Mouse (Mus musculus) heart, embryonic 13.5 days (tissue): Measurements from ENCODE around the gene Krt36. TPM values are rescaled to one million over a fixed set of nuclear protein-coding genes. Genes with fewer than 3 reads are reported as not detected.
A peak's percentile ranks its signal among the peaks of the same experiment; 100 is the strongest.

Source experiments
- ATAC-seq: fragments of 200-750 bp; cut with Nextera tagmentation; 2 replicates; pipeline ENCODE4 v1.8.0; 2017; ENCODE audit warnings: moderate TSS enrichment; ENCODE audit not compliant: insufficient number of reproducible peaks, low FRiP score, low TSS enrichment; ENCODE audit errors: extremely low read depth
- H3K27ac ChIP-seq: fragments of 300-500 bp; sonication (generic); replicated peaks from 2 replicates; pipeline ENCODE4 v1.5.1; 2015; ENCODE audit warnings: moderate library complexity, mild to moderate bottlenecking, inconsistent platforms
- H3K27me3 ChIP-seq: fragments of 300-500 bp; sonication (generic); replicated peaks from 2 replicates; pipeline ENCODE4 v1.6.1; 2015; ENCODE audit warnings: mild to moderate bottlenecking, inconsistent platforms
- H3K36me3 ChIP-seq: fragments of 300-500 bp; sonication (generic); 2 replicates; pipeline ENCODE4 v1.6.1; 2015; ENCODE audit warnings: mild to moderate bottlenecking, inconsistent platforms
- H3K4me1 ChIP-seq: fragments of 300-500 bp; sonication (generic); 2 replicates; pipeline ENCODE4 v1.6.1; 2015; ENCODE audit warnings: inconsistent platforms
- H3K4me2 ChIP-seq: fragments of 300-500 bp; sonication (generic); 2 replicates; pipeline ENCODE4 v1.6.1; 2015; ENCODE audit warnings: inconsistent platforms, mild to moderate bottlenecking, moderate library complexity
- H3K4me3 ChIP-seq: fragments of 300-500 bp; sonication (generic); 2 replicates; pipeline ENCODE4 v1.5.1; 2015; ENCODE audit warnings: moderate library complexity, mild to moderate bottlenecking, inconsistent platforms
- H3K9ac ChIP-seq: fragments of 300-500 bp; sonication (generic); 2 replicates; pipeline ENCODE4 v1.6.1; 2015; ENCODE audit warnings: inconsistent platforms, mild to moderate bottlenecking, moderate library complexity
- H3K9me3 ChIP-seq: fragments of 300-500 bp; sonication (generic); 2 replicates; pipeline ENCODE4 v1.6.1; 2016; ENCODE audit warnings: inconsistent platforms
- WGBS: fragments of 180-500 bp; shearing (Covaris S2); methylation state at CpG from one replicate; pipeline ENCODE4 v1.1.7; 2015; ENCODE audit warnings: mixed read lengths; 5-methylcytosine and 5-hydroxymethylcytosine counted together
- polyA plus RNA-seq: library from polyadenylated mRNA; unstranded; fragments of >200 nt; fragmentation: Nextera tagmentation; extraction: Ambion mirVana; gene quantifications from 2 replicates; pipeline ENCODE4 v1.2.1, GENCODE M21; 2015

Krt36 gene
- polyA plus RNA-seq, 1 experiment from 2014 or later: not detected

- Histone ChIP-seq H3K4me3 (no peak overlapping the region), H3K36me3 (no peaks in the 10 kb centered on the region), H3K4me2 (no peak overlapping the region), H3K27me3 (no peaks in the 10 kb centered on the region), H3K4me1 (peaks cover 6% of the 10 kb centered on the region; the same call in 1 of the 2 replicates), H3K9me3 (no peaks in the 10 kb centered on the region), H3K27ac (no peak overlapping the region), H3K9ac (no peak overlapping the region)
- 38% methylated on average over 1 of the region's 1 CpGs for WGBS
- no peak for ATAC-seq
These were observed 31.6 kb downstream of the Krt36 start for GRCm38 (mm10) chr11:100073873-100074272.

- Histone ChIP-seq H3K4me1 (peaks cover 19% of the 10 kb centered on the region), H3K36me3 (no peaks in the 10 kb centered on the region), H3K9ac (no peak overlapping the region), H3K4me2 (no peak overlapping the region), H3K9me3 (no peaks in the 10 kb centered on the region), H3K27me3 (no peaks in the 10 kb centered on the region), H3K27ac (no peak overlapping the region), H3K4me3 (no peak overlapping the region)
- no peak for ATAC-seq
- WGBS: 65% methylated on average over 17 of the region's 17 CpGs
These were observed 38.0 kb downstream of the Krt36 start for GRCm38 (mm10) chr11:100067293-100068036.

GRCm38 (mm10) chr11:100066236-100067010 lies 39.0 kb downstream of the Krt36 start:
- Histone ChIP-seq H3K9me3 (no peaks in the 10 kb centered on the region), H3K4me2 (no peak overlapping the region), H3K27me3 (no peaks in the 10 kb centered on the region), H3K9ac (no peak overlapping the region), H3K4me1 (peaks cover 19% of the 10 kb centered on the region), H3K4me3 (no peak overlapping the region), H3K27ac (0 out of 2 replicates have a peak overlapping the region, but pooled peaks have one; percentile 9), H3K36me3 (no peaks in the 10 kb centered on the region)
- 42% methylated on average over 12 of the region's 12 CpGs for WGBS
- ATAC-seq: no peak

DNA sequence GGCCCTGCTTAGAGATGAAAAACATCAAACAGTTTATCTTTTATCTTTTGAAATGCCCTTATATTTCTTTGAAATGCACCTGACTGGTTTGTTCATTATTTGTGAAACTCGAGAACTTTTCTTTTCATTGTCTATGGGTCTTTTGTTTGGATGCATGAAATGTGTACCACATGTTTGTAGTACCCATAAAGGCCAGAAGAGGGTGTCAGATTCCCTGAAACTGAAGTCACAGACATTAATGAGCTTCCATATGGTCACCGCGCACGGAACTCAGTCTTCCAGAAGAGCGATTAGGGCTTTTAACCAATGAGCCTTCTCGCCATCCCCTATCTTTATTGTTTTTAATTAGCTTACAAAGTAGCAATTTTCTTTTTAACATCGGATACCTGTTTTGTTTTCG lies 46.6 kb downstream of the Krt36 start:
- 71% methylated on average over 8 of the region's 8 CpGs for WGBS
- Histone ChIP-seq H3K9me3 (no peaks in the 10 kb centered on the region), H3K4me2 (no peak overlapping the region), H3K4me1 (no peaks in the 10 kb centered on the region), H3K4me3 (no peak overlapping the region), H3K27ac (no peak overlapping the region), H3K27me3 (0 out of 2 replicates have a peak, but pooled peaks cover 3% of the 10 kb centered on the region), H3K36me3 (no peaks in the 10 kb centered on the region), H3K9ac (no peak overlapping the region)
- ATAC-seq: no peak

- Histone ChIP-seq H3K27ac (no peak overlapping the region), H3K36me3 (no peaks in the 10 kb centered on the region), H3K4me1 (no peaks in the 10 kb centered on the region), H3K9me3 (no peaks in the 10 kb centered on the region), H3K4me2 (no peak overlapping the region), H3K27me3 (0 out of 2 replicates have a peak, but pooled peaks cover 3% of the 10 kb centered on the region), H3K4me3 (no peak overlapping the region), H3K9ac (no peak overlapping the region)
- no peak for ATAC-seq
- WGBS: 60% methylated on average over 9 of the region's 9 CpGs
These were observed 49.5 kb downstream of the Krt36 start for GRCm38 (mm10) chr11:100055686-100056655.

Other genes starting within 250 kb of the Krt36 start
- gene Gm11568, start 247.7 kb downstream of the Krt36 start, polyA plus RNA-seq: not detected in 2 replicates
- not detected in 2 replicates for gene Gm11559, start 241.2 kb downstream of the Krt36 start, polyA plus RNA-seq
- not detected in 2 replicates for gene Krtap9-1, start 232.2 kb downstream of the Krt36 start, polyA plus RNA-seq
- not detected in 2 replicates for gene Gm11567, start 226.4 kb downstream of the Krt36 start, polyA plus RNA-seq
- not detected in 2 replicates for gene Krtap31-1, start 197.7 kb downstream of the Krt36 start, polyA plus RNA-seq
- not detected in 2 replicates for gene Gm11565, start 190.9 kb downstream of the Krt36 start, polyA plus RNA-seq
- not detected in 2 replicates for gene Krtap31-2, start 169.3 kb downstream of the Krt36 start, polyA plus RNA-seq
- gene Krtap9-5, start 157.2 kb downstream of the Krt36 start, polyA plus RNA-seq: not detected in 2 replicates
- gene Krtap29-1, start 126.6 kb downstream of the Krt36 start, polyA plus RNA-seq: not detected in 2 replicates
- gene Krtap16-1, start 119.0 kb downstream of the Krt36 start, polyA plus RNA-seq: not detected in 2 replicates
- not detected in 2 replicates for gene Krtap17-1, start 111.6 kb downstream of the Krt36 start, polyA plus RNA-seq
- not detected in 2 replicates for gene Krt33a, start 89.4 kb downstream of the Krt36 start, polyA plus RNA-seq
- gene Krt33b, start 75.8 kb downstream of the Krt36 start, polyA plus RNA-seq: not detected in 2 replicates
- gene Krt34, start 64.1 kb downstream of the Krt36 start, polyA plus RNA-seq: not detected in 2 replicates
- gene Krt31, start 55.1 kb downstream of the Krt36 start, polyA plus RNA-seq: not detected in 2 replicates
- gene Krt32, start 17.4 kb downstream of the Krt36 start, polyA plus RNA-seq: not detected in 2 replicates
- not detected in 2 replicates for gene Krt35, start 9.4 kb downstream of the Krt36 start, polyA plus RNA-seq
- gene Krt13, start 15.9 kb upstream of the Krt36 start, polyA plus RNA-seq: not detected in 2 replicates
- gene Krt15, start 30.3 kb upstream of the Krt36 start, polyA plus RNA-seq: 1.2 and 1.5 TPM in 2 replicates
- 72.6 and 74.0 TPM in 2 replicates for gene Krt19, start 43.0 kb upstream of the Krt36 start, polyA plus RNA-seq
- not detected in 2 replicates for gene Krt9, start 87.6 kb upstream of the Krt36 start, polyA plus RNA-seq
- 3.0 and 3.1 TPM in 2 replicates for gene Krt14, start 101.9 kb upstream of the Krt36 start, polyA plus RNA-seq
- gene Krt16, start 143.3 kb upstream of the Krt36 start, polyA plus RNA-seq: not detected in 2 replicates
- gene Krt17, start 155.4 kb upstream of the Krt36 start, polyA plus RNA-seq: 2.3 and 3.0 TPM in 2 replicates
- gene Krt42, start 164.2 kb upstream of the Krt36 start, polyA plus RNA-seq: not detected in 2 replicates
- 1,570 and 1,681 TPM in 2 replicates for gene Eif1, start 214.3 kb upstream of the Krt36 start, polyA plus RNA-seq
- not detected in 2 replicates for gene Gast, start 228.8 kb upstream of the Krt36 start, polyA plus RNA-seq